Mouse (Mus musculus) lung, postnatal 0 days (tissue): ENCODE data around the gene Gng3.

ENCODE experiments used
- CTCF ChIP-seq: IDR thresholded peaks from 2 replicates; pipeline ENCODE4 v1.5.1; 2016; ENCODE audit warnings: antibody characterized with exemption, mild to moderate bottlenecking
- EP300 ChIP-seq: IDR thresholded peaks from 2 replicates; pipeline ENCODE4 v1.6.1; 2016; ENCODE audit warnings: antibody characterized with exemption, mild to moderate bottlenecking, control low read depth

GRCm38 (mm10) chr19:8820424-8820956 lies 18.5 kb downstream of the Gng3 start:
- TF ChIP-seq CTCF (no peak), EP300 (no peak)
